ENCODE assay signal across 8 mouse cellular contexts in genomic region chr11:80872509-80873474, GRCm38 (mm10). TPM values are rescaled to one million over a fixed set of nuclear protein-coding genes. Genes with fewer than 3 reads are reported as not detected.
DNase-seq lines count a peak whose midpoint lies in the region; ATAC-seq and TF ChIP-seq lines count a peak whose summit lies in the region.

No protein-coding gene starts in this region.

- no peaks in the 10 kb centered on the region for H3K27me3 ChIP-seq in heart, embryonic 11.5 days (ENCODE audit: control insufficient read depth, insufficient read depth, low read length)
- no peaks in the 10 kb centered on the region for H3K27me3 ChIP-seq in heart, adult 2 months (ENCODE audit: control insufficient read depth, insufficient read depth, low read length)

- no peaks in the 10 kb centered on the region for H3K79me2 ChIP-seq in heart, adult 2 months (replicated peaks; ENCODE audit: control insufficient read depth, insufficient read depth, low read length)

- H3K9me3 ChIP-seq in heart, embryonic 11.5 days (replicated peaks; ENCODE audit: control insufficient read depth, low read length): no peaks in the 10 kb centered on the region

- 47% methylated on average over 17 of the region's 17 CpGs for WGBS in heart, embryonic 11.5 days (ENCODE audit: insufficient replicate concordance)
- 48% methylated on average over 17 of the region's 17 CpGs for WGBS in heart, adult 2 months

- H3K9ac ChIP-seq in heart, embryonic 11.5 days (ENCODE audit: low read depth, low read length): no peak overlapping the region
- H3K9ac ChIP-seq in heart, adult 2 months (ENCODE audit: low read depth, low read length): no peak overlapping the region

- H3K4me1 ChIP-seq in heart, embryonic 11.5 days (ENCODE audit: control insufficient read depth, insufficient read depth, low read length): peaks cover 4% of the 10 kb centered on the region
- peaks cover 4% of the 10 kb centered on the region for H3K4me1 ChIP-seq in heart, adult 2 months (ENCODE audit: control insufficient read depth, insufficient read depth, low read length)

- intact Hi-C loops in heart, adult 2 months (cut with DNase I): loop anchor here (2.0 to 5.0 kb wide), 2 partner anchors 50 to 175 kb away; no protein-coding TSS in a partner anchor

- TF ChIP-seq POLR2A in heart, adult 2 months (IDR thresholded peaks at IDR 0.05; ENCODE audit: insufficient read depth, low read depth, low read length): no peak

- H3K4me2 ChIP-seq in heart, embryonic 11.5 days: no peak overlapping the region

- no peak overlapping the region for H3K4me3 ChIP-seq in heart, embryonic 11.5 days (ENCODE audit: low read depth, low read length)
- no peak overlapping the region for H3K4me3 ChIP-seq in heart, adult 2 months

- DNase-seq in heart, adult 11 months: peak; percentile 92
- DNase-seq in NIH3T3 (ENCODE audit: low read depth): peak; percentile 70
- DNase-seq in cerebellum, adult 9-11 months: peak; percentile 69
- DNase-seq in heart, adult 2 months: peak; percentile 28 to 71
- peak; percentile 43 to 57 for DNase-seq in layer of hippocampus, postnatal 10 days (ENCODE audit: low spot score in 2 of 2)
- DNase-seq in naive thymus-derived CD4-positive, alpha-beta T cell, adult 2 months (ENCODE audit: low read depth): peak; percentile 50
- DNase-seq in testis, postnatal 14 days (ENCODE audit: low spot score): peak; percentile 56

- no peak overlapping the region for H3K27ac ChIP-seq in heart, embryonic 11.5 days (ENCODE audit: low read depth, low read length)
- H3K27ac ChIP-seq in heart, adult 2 months: no peak overlapping the region

- peak; percentile 80 for TF ChIP-seq CTCF in heart, adult 2 months (IDR thresholded peaks at IDR 0.05)

- ATAC-seq in heart, embryonic 11.5 days (replicated peaks; ENCODE audit: insufficient number of reproducible peaks, low FRiP score, low TSS enrichment): no peak

- no peaks in the 10 kb centered on the region for H3K36me3 ChIP-seq in heart, embryonic 11.5 days (ENCODE audit: control insufficient read depth, insufficient read depth, low read length)
- no peaks in the 10 kb centered on the region for H3K36me3 ChIP-seq in heart, adult 2 months (ENCODE audit: control insufficient read depth, insufficient read depth, low read length)

- TF ChIP-seq EP300 in heart, adult 2 months (IDR thresholded peaks at IDR 0.05; ENCODE audit: insufficient read depth, low read depth, low read length): no peak

RNA-seq across cellular contexts. Expression of gene Spaca3, which starts 14.6 kb away (rescaled TPM):
- polyA plus RNA-seq in heart, embryonic 11.5 days (2014; fragmentation: Nextera tagmentation; extraction: Ambion mirVana): not detected in 2 replicates
- total RNA-seq in heart, adult 2 months (2021): not detected
- 0.29 TPM in 1 of 2 replicates, not detected in the other for polyA plus RNA-seq in heart, adult 2 months (2012; rRNA removed)
- total RNA-seq in layer of hippocampus, postnatal 10 days (2021): not detected
